Mouse (Mus musculus) R1 (cell line): ENCODE measurements around the gene Mctp1.
A peak's percentile ranks its signal among the peaks of the same experiment; 100 is the strongest.

Source experiments
- DNase-seq: peaks from one replicate; pipeline ENCODE4 v3.0.0-alpha.2; 2018; ENCODE audit warnings: low read depth, low spot score

Mctp1 gene

DNA sequence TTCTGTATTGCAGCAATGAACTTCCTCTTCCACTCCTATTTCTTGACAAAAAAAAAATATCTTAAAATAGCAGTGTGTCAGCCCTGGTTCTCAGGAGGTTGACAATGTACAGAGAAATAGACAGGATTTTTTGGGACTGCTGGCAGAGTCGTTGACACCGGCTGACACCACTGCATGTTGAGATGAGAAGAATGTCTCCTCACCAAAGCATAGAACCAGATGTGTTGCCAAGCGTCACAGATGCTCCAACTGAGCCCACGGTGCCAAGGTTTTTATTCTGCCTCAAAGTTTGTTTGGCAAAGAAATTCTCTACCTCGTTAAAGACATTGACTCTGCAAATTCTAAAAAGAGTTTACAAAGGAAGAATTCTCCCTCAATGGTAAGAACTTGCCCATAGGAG is 548.6 kb downstream of the Mctp1 start:
- DNase-seq = no peak

- no peak for DNase-seq
These were observed 564.9 kb downstream of the Mctp1 start for GRCm38 (mm10) chr13:76949234-76949633.

DNA sequence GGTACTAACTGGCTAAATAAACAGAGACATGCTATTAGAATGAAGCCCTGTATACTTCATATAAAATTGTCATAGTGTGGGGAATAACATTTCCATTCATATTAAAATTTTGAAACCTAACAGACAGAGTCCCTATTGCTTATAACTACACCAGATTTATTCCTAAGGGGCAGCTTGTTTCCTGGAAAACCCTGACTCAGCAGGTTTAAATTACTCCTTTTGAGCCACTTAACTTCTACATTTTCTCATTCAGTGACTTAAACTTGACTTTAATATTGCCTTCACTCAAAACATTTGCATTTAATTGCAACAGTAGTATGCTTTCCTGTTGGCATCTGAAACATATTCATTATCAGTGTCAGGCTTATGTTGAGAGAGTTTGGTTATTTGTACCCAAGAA is 583.3 kb downstream of the Mctp1 start:
- DNase-seq = no peak

DNA sequence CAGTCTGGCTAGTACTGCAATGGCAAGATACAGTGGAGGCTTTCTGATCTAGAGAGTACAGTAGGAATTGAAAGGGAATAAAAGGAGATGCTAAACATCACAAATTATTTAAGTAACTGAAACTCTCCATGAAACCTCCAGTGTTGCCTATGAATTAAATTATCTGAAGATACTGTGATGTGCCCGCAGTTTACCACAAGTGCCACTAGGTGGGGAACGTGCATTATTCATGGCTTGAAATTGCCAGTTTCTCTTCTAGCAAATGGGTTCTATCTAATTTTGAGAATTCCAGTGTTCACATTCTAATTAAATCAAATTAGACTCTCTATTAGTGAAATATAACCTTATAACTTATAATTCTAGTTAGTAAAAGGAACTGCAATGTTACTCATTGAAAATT is 585.1 kb downstream of the Mctp1 start:
- DNase-seq = peak; percentile 36

- peak; percentile 72 for DNase-seq
These were observed 586.7 kb downstream of the Mctp1 start for GRCm38 (mm10) chr13:76971046-76971445.

DNA sequence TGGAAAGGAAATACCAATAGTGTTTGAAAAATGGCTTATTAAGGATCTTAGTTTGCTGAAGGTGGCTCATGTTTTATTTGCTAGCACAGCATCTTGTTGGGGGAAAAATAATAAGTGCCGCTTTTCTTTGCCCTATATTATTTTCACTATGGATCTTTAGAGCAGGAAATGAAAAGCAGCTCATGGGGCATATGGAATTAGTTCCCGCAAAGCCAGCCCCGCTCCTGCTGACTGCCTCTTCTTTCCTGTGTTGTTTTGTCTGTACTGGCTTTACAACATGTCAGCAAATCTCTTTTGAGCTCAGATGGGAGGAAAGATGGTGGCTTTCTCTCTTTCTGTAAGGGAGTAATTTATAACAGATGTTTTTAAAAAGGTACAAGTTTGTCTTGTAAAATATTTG is 618.3 kb downstream of the Mctp1 start:
- no peak for DNase-seq

DNA sequence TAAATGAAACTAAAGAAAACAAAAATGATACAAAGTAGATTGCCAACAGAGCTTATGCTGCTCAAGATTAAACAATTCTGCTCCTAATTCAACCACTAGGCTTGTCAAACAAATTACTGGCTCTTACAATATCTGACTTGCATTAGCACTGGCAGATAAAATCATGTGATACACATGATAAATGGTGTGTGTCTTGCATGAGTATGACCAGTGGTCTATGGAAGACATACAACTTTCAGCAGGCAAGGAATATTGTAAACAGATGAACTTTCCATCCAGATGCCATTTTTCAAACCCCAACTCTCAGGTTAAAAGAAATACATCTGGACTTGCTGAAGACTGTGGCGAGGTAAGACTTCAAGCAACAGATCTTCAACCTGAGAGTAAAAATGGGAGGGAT is 619.3 kb downstream of the Mctp1 start:
- DNase-seq = no peak

DNA sequence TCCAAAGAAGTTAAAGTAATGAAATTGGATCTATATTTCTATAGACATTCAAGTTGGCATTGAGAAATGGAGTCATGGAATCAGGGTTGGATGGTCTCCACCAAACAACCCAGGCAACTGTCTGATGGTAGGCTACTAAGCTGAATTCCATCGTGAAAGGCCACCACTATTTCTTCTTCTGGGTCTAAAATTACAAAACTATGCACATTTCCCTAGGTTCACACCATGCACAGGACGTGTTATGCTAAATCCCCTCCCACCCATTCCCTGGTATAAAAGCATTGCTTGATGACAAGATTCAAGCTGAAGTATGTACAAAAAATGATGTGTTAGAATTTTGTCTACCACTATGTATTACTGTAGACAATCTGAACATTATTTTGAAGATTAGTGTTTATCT is 634.5 kb downstream of the Mctp1 start:
- no peak for DNase-seq

GRCm38 (mm10) chr13:77029594-77029993 is 645.3 kb downstream of the Mctp1 start:
- no peak for DNase-seq

DNA sequence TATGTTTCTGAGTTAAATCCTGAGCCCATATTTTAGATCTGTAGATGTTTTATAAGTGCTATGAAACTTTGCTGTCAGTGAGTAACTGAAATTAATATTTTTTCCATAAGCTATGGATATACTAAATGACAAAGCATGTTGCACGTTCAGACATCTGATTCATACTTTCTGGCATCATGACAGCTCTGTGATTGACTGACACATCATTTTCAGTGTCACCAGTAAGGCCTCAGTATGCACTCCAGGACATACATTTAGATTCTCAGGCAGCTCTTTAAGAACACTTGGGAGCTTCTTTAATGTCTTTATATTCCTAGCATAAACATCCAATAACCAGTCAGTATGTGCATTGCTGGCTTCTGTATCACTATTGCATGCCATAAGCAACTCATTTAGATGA is 659.0 kb downstream of the Mctp1 start:
- DNase-seq = no peak

- DNase-seq = no peak
These were observed 661.0 kb downstream of the Mctp1 start for GRCm38 (mm10) chr13:77045375-77045774.

DNA sequence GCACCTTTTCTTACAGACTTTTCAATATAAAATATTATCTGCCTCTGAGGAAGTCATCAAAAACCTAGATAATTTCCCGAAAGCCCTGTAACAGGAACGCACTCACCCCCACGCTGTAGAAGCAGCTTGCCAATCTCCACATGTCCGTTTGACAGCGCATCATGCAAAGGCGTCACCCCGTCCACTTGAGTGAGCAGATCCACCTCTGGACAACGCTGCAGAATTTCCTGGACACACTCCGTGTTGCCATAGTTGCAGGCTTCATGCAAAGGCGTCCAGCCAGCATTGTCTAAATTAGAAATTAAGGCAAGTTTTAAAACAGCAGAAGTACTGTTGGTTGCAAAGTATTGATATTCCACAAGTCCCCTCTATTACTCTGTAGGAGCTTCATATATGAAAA is 662.1 kb downstream of the Mctp1 start:
- no peak for DNase-seq

DNA sequence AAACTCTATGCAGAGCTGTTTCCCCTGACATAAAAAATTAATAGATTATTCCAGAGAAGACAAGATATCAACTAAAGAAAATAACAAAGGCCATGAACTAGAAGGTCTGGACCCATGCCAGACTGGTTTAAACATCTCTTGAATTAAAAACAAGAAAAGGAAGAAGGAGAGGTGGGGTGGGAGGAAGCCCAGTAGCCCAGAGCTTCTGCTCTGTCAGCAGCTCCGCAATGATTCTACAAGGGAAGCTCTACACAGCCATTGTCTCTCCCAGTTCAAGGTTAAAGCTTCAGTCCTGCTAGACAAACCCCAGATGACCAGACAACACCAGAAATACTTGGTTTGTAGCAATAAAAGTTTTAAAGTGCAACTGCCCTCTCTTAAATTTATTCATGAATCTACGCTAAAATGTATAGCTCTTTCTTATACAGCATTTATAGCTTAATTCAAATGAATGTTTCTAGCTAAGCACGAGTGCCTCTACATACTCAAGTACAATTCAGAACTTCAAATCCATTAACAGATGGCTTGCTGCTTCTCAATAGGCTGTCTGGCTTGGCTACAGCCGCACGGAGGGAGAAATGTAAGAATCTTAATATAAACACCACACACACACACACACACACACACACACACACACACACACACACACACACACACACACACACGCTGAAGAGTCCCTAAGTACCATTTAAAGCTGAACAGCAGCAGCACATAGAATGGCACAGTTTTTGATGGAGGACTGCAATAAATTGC is 663.0 kb downstream of the Mctp1 start:
- DNase-seq = no peak

DNA sequence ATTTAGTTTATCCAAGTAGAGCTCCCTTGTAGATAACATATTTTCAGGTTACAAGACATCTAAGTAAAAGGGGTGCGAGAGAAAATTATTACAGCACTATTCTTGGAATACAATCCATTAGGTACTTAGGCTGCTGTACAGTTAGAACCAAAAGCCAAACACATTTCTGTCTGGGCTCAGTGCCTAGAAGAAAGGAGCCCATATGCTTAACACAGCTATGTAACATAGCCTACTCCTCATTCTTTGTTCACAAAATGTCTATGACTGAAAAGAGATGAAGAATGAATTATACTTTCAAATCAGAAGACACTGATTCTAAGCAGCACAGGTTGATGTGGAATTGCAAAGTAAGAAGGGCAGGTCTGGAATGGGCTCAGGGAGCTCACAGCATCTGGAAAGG is 664.1 kb downstream of the Mctp1 start:
- no peak for DNase-seq

- DNase-seq = no peak
These were observed 665.4 kb downstream of the Mctp1 start for GRCm38 (mm10) chr13:77049736-77050135.

DNA sequence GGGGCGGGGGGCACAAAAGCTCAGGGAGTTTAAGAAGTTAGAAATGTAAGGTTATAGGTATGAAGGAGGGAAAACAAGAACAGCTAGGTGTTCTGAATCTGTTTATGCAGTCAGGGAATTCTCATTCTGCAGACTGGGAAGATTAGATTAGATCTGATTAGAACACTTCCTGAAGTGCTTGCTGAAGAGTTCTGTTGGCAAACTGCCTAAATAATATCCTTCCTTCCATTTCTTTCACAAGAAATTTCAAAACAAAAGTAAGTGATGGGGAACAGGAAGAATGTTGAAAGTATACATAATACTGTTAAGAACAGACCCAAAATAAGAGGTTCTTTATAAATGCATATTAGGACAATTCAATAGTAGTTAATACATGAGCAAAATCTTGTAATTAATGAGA is 678.9 kb downstream of the Mctp1 start:
- DNase-seq = no peak

GRCm38 (mm10) chr13:77068847-77069246 is 684.5 kb downstream of the Mctp1 start:
- no peak for DNase-seq

- DNase-seq = no peak
These were observed 687.7 kb downstream of the Mctp1 start for GRCm38 (mm10) chr13:77072030-77072429.
